Mouse (Mus musculus): ENCODE results near the gene Cd4.
A peak's percentile ranks its signal among the peaks of the same experiment; 100 is the strongest.
"Not testable (repeated sequence)": the region's sequence is repeated elsewhere in the genome, so short reads cannot be mapped to it uniquely, and the experiment has no call there.

The Cd4 gene

DNA sequence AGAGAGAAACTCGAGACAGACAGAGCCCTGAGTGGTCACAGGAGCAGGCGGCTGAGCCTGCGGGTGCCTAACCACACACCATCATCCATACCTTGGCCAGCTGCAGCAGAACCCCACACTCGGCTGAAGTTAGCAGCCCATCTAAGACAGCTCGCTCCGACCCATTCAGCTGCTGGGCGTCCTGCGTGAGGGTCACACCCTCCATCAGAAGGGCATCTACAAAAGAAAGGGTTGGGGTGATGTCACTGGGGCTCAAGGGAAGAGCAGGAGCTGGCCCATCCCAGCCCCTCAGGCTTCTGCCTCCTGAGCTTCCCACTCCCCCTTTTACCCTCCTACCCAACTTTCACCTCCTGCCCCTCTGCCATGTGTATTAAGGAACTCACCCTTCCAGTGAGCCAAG lies 37.5 kb downstream of the Cd4 start:
- no peak for DNase-seq (ENCODE audit: low read depth, low spot score)

DNA sequence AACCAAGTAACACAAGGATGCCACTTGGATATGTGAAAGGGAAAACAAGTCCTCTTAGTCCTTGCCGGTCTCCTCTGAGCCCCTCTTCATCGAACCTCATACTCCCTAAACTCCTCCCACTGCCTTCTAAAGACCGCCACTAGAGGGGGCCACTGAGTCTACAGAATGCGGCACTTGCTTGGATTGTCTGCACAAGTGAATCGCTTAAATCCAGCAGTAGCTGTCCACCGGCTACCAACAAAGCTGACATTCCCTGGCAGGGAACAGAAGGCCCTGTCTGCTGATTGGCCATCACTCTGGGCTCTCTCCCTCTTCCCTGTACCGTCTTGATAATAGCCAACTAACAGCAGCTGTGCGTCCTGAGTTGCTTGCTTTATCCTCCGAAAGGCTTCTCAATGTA lies 40.7 kb downstream of the Cd4 start:
- DNase-seq (ENCODE audit: low read depth, low spot score): peak; percentile 92

DNA sequence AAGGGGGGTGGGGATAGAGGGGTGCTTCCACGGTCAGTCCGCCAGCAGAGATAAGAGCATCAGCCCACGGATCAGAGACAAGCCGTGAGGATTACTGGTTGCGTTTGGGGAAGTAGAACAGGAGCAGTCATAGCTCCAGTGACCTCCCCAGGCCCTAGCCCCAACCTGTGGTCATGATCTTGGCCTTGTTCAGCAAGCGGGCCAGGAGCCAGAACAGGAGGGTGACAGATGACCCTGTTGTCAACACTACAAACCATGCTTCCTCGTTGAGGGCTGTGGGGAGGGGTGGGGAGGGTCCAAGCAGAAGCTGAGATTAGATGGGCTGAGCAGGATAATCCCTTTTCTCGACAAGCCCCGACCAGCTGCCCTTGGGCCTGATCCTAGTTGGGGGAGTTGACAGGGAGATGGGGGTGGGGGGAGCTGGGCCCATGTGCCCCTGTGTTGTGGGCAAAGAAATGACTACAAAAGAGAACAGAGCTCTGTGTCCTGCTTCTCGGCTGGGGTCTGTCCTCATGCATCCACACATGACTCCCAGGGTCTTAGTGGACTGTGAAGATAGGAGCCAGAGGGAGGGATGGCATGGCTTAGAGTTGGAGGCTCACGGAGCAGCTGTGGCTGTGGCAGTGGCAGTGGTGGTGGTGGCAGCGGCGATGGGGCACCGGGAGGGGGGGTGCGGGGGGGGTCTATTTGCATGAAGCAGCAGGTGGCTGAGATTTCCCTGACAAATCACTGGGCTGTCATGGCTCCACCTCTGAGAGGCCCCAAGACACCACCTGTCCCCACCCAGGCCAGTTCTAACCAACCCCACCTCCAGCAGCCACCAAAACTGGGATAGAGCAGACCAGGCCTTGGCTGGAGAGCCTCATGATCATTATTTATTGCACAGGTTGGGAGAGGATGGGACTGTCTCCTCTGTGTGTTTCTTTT lies 47.5 kb downstream of the Cd4 start, which contains the start of gene Gnb3:
Gene Gnb3 (minus strand): TSS at position 35 of the 927 bp plus-strand sequence.
- DNase-seq (ENCODE audit: low read depth, low spot score): no peak

DNA sequence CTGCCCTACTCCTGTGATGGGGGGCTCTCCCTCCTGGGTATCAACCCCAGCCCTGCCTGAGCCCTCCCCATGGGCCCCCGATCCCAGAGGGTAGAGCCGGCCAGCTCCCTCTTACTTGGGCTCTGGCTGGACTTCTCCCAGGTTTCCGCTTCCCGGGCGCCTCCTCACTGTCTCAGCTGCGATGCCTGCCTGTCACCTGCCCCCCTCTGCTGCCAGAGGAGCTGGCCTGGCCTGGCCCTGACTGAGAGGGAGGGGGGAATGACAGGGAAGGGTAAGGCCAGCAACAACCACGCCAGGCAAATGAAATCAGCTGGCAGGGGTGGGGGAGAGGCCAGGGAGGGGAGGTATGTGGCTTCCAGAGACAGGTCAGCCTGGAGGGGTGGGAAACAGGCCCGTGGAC lies 48.2 kb downstream of the Cd4 start:
- no peak for DNase-seq (ENCODE audit: low read depth, low spot score)

DNA sequence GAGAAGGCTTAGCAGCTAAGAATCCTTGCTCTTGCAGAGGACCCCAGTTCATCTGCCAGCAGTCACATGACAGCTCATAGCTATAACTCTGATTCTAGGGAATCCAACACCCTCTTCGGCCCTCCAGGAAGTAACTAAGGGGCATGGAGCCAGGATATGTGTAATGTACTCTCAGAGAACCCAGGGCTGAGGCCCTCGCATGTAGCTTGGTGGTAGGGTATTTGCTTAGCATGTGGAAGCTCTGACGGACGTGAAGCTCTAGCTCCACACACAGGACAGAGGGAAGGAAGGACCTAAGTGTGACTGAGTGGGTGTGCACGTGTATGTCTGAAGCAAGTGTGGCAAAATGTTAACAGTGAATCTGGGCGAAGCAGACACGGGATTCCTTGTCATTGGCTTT lies 51.6 kb downstream of the Cd4 start:
- DNase-seq (ENCODE audit: low read depth, low spot score): no peak

DNA sequence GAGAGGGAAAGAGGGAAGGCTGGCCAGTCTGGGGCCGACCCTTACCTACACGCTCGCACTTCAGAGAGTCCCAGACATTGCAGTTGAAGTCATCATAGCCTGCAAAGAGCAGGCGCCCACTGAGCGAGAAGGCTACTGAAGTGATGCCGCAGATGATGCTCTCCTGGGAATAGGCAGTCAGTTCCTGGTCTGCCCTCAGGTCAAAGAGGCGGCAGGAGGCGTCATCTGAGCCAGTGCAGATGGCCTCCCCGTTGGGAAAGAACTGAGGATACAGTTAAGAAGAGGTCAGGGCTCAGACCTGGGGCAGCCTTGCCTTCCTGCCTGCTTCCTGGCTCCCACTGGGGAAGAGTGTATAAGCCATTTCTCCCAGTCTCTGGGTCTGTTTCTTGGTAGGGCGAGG lies 52.5 kb downstream of the Cd4 start:
- no peak for DNase-seq (ENCODE audit: low read depth, low spot score)

DNA sequence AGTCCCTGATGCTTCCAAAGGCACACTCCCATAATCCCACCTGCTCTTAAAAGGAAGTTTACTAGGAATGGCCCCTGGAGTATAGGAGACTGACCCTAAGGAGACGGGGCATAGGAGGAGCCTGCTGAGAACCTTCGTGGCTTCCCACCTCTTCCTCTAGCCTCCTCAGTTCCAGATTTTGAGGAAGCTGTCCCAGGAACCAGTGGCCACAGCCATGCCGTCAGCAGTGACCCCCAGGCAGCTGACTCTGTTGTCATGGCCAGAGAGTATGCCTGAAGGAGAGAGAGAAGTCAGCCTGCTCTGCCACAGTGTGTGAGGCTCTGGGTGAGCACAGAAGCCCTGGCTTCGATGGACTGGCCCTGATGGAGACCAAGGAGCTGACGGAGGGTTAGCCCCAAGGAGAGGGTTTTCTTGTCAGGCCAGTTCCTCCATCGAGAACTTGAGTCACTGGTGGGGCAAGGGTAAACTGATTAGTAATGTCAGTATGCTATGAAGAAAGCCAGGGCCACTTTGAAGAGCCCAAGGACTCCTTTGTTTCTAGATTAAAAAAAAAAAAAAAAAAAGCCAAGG lies 53.4 kb downstream of the Cd4 start:
- DNase-seq (ENCODE audit: low read depth, low spot score): no peak

DNA sequence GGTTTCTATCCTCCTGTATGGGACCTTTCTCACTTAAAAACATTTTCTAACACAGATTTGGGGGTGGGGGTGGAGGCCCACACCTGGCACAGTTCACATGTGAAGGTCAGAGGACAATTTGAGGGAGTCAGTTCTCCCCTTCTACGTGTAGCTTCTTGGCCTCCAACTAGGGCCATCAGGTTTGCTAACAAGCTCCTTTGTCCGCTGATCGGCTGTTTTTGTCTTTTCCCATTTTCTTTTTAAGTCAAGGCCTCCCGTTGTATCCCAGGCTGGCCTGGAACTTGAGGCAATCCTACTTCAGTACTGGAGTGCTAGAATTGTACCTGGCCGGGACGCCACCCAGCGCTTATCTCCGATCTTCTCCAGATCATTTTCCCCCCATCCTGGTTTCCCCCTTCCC lies 56.4 kb downstream of the Cd4 start:
- DNase-seq (ENCODE audit: low read depth, low spot score): no peak

DNA sequence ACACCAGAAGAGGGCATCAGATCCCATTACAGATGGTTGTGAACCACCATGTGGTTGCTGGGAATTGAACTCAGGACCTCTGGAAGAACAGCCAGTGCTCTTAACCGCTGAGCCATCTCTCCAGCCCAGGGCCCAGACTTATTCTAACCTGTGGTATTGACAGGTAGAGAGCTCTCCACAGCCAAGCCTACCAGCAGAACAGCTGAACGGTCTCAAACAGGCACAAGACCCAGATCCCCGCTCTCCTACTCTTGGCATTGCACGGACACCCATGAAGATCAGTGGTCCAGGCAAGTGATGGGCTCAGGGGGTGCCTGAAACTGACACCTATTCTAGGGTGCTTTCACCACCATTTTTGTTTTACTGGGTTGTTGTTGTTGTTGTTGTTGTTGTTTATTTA lies 56.8 kb downstream of the Cd4 start:
- not testable (repeated sequence) for DNase-seq (ENCODE audit: low read depth, low spot score)

DNA sequence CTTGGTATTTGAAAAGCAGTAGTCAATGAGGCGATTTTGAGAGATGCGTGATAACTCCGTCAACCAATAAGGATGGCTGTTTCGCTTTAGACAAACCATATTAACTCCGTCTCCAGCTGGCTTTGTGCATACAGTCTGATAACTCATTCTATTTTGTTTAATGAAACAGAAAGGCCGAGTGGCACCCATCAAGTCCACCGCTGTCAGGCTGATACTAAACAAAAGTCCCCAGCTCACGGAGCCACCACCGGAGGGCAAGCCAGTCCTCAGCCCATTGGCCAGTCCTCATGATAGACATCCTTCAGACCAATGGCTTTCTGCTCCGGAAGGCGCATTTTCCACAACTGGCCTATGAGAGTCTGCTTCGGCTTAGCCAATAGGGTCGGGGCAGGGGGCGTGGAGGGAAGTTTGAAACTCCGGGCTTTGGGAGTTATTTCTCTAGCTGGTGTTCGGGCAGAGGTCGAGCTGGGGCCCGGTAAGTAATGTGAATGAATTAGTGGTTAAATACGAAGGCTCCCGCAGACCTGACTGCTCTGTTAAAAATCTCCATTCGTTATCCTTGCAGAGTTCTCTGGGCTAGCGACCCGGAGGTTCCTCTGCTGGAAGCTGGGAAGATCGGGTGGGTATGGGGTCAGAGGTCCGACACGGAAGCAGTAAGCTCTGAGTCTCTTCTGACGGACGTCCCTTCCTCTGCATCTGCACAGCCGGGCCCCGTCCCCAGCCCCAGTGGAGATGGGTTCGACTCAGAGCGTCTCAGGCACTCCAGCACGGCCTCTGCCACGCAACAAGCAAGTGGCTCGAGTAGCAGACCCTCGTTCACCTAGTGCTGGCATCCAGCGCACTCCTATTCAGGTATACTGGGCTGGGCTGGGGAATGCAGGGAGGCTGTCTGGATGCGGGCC lies 58.0 kb downstream of the Cd4 start:
- DNase-seq (ENCODE audit: low read depth, low spot score): peak; percentile 95

DNA sequence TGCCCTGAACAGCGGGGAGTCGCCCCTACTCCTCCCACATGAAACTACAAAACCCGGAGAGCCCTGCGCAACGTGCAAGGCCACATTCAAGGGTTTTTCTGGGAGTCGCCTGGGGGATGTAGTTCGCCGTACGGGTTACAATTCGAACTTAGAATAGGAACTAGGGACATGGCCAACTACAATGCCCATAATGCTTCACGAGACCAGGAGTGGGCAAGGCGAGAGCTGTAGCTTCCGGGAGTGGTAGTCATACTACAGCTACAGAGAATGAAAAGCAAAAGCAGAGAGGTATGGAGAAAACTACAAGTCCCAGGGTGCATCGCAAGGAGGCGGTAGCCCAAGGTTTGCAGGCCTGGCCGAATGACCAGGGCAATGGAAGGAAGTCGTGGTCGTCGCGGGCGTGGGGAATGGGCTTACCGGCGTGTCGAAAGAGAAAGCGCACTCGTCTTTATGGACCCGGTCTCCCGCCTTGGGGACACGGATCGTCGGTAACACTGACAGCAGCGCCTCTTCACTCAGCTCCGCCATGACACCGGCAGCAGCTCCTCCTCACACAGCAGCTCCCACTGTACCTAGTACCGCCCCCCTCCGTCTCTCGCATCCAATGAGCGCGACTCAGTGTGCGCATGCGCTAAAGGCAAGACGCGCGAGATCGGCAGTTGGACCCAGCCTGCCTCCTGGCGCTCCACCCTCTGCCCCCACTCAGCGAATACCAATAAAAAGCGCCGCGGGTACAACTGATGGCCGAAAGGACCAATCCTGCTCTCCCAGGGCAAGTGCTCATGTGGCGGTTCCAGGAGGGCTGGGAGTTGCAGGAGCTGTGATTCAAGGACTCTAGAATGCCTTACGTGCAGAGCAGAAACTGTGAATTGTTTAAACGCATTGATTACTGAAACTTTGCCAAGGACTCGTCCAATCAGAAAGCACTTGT lies 58.9 kb downstream of the Cd4 start, which contains the start of the genes Usp5 and Cdca3:
Gene Usp5 (minus strand): TSS at position 617 of the 931 bp plus-strand sequence.
Gene Cdca3 (plus strand): TSS at position 680 of the 931 bp plus-strand sequence.
- peak; percentile 99 for DNase-seq (ENCODE audit: low read depth, low spot score)

DNA sequence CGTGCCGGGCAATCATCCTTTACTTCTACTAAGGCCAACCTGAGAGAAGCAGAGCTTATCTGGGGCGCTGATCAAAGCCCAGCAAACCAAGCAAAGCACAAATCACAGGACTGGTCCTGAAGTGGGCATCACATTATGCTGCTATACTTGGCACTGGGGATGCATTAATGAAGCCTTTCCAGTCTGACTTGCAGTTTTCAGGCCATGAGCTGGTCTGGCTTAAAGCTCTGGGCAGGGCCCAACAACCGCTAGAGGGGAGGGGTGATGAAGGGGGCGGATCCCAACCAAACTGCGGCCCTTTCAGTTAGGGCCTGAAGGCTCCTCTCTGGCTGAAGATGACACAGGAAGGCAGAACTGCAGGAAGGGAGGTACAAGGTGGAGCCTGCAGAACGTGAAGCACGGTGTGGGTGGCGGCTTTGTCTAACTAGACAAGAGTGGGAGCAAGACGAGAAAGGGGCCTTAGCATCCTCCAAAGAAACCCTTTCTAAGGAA lies 59.9 kb downstream of the Cd4 start:
- peak; percentile 57 for DNase-seq (ENCODE audit: low read depth, low spot score)

DNA sequence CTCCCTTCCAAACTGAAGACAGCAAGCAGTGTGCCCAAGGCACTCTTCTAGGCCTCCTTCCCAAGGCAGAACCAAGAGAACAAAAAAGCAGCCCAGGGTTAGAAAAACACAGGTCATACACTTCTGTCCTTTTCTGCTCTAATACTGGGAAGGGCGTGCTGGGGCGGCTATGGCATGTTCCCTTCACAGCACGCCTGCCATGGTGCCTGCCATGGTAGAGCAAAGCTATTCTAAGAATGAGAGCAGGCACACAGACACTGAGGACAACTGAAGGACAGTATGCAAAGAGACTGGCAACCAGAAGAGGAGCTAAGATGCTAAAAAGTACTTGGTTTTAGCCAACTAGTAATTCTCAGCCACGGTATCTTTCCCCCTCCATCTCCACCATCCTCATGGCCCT lies 66.0 kb downstream of the Cd4 start:
- DNase-seq (ENCODE audit: low read depth, low spot score): no peak

DNA sequence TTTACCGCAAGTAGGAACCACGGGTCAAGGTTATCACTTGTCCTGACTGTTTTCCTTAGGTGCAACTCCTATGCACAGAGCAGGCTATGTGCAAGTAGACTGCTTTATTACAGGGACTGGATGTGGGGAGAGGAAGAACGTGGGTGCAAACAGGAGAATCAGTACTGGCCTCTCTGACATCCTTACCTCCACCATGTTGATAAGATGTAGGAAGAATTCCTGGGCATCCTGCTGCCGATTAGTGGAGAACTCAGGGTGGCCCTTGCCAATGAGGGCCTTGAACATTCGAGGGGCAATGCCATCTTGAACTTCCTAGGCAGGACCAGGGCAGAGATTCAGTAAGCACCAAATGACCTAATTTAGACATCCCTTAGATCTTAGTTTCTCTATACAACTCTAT lies 67.1 kb downstream of the Cd4 start:
- DNase-seq (ENCODE audit: low read depth, low spot score): no peak

DNA sequence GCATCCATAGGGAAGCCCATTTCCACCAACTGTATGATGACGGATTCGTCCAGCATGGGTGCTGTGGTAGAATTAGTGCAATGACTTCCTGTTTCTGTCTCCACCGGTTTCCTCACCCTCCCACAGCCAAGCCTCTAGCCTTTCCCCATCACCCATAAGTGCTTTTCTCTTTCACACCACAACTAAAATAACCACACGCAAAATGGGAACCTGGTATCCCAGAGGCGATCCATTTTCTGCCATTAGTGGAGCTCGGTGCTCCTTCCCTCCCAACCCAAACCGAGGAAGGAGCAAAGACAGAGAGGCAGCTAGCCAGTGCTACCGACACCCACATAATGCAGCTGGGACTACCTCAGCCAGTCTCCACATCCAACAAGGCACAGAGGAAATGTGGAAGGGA lies 70.0 kb downstream of the Cd4 start:
- no peak for DNase-seq (ENCODE audit: low read depth, low spot score)

DNA sequence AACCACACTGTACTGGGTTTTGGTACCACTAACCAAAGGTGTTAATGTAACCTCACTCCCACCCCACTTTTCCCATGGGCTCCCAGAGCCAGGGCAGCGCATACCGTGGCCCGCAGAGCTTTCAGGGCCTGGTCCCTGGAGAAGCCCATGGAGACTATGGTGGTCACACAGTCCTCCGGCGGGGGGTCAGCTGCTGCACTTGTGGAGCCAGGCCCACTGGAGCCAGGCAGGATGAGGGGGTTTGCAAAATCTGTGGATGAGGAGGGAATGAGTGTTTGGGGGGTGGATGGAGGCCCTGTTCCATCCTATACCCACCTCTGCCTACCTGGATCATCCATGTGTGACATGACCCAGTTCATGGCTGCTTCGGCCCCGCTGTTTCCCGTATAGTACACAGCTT lies 70.5 kb downstream of the Cd4 start:
- DNase-seq (ENCODE audit: low read depth, low spot score): no peak

DNA sequence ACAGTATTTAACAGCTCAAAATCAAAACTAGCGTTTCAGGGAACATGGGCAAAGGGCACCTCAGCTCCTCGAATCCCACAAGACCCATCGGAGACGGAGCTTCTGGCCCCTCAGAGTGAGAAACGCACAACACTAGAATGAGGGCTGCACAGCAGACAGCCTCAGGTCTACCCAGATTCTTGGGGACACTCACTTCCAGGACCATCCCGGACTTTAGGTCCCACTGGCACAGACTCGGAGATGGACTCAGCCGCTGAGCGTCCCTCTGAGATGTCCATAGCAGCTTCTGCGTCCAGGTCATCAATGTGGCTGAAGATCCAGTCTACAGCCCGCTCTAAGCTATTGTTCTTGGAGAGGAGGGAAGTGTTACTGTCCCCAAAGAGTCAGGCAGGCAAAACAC lies 70.9 kb downstream of the Cd4 start:
- DNase-seq (ENCODE audit: low read depth, low spot score): no peak

DNA sequence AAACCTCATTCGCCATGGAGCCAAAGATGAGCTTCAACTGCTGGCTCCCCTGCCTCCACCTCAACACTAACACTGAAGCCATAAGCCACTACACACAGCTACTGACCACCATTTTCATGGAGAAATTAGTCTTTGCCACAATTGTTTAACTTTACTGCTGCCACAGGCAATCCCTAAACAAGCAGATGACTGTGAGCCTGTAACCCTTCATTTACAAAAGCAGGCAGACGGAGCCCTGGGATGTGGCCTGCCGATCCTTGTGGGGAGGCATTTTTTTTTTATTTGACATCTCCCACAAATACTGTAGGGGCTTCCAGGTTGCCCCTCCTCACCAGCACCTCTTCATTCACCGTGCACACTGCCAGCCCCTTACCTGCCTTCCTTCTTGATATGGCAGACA lies 71.4 kb downstream of the Cd4 start:
- DNase-seq (ENCODE audit: low read depth, low spot score): no peak

DNA sequence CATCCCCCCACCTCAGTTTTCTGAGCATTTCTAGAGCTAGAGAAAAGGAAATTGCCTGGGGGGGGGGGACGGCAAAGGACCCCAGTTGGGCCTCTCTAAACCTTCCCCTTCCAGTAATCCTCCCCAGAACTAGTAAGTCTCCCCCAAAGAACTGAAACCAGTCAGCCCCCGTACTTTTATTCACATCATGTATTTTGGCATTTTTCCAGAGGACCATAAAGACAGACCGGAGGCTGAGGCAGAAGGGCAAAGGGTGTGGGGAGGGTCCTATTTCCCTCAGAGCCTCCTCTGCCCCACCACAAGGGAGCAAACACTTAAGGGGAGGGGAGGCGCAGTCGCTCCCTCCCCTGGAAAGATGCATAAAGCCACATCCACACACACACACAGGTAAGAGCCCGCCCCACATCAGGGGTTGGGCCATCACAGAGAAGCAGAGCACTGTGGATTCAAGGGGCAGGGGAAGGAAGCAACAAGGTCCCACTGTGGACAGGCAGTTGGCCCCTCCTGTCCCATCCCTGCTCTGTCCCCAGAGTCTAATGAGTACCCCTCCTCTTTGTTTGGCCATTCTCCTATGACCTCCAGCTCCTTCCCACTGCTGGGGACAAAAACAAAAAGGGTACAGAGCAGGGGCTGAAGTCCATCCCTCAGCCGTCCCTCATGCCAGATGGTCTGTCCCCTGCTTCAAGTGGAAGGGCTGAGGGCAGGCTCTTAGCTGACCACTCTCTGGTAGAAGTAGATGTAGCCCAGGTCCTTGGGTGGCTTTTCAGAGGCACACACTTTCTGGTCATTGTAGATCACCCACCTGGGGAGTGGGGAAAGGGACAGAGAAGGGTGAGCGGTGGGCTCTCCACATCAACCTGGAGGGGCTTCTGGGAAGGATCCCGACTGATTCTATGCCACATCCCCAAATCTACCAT lies 72.9 kb downstream of the Cd4 start:
- no peak for DNase-seq (ENCODE audit: low read depth, low spot score)
